Mouse (Mus musculus): ENCODE data around the gene Setd4.

Gene Setd4

GRCm38 (mm10) chr16:93592711-93593110 is 11.2 kb downstream of the Setd4 start:
- DNase-seq (ENCODE audit: low spot score in 2 of 2) = no peak

GRCm38 (mm10) chr16:93591450-93592430 is 12.1 kb downstream of the Setd4 start:
- no peak for DNase-seq (ENCODE audit: low spot score in 2 of 2)

- DNase-seq (ENCODE audit: low spot score in 2 of 2) = no peak
These were observed 12.9 kb downstream of the Setd4 start for GRCm38 (mm10) chr16:93590915-93591314.

- no peak for DNase-seq (ENCODE audit: low spot score in 2 of 2)
These were observed 15.6 kb downstream of the Setd4 start for GRCm38 (mm10) chr16:93588281-93588680.

- no peak for DNase-seq (ENCODE audit: low spot score in 2 of 2)
These were observed 17.5 kb downstream of the Setd4 start for GRCm38 (mm10) chr16:93586382-93586781.

GRCm38 (mm10) chr16:93585703-93586205 is 18.1 kb downstream of the Setd4 start:
- no peak for DNase-seq (ENCODE audit: low spot score in 2 of 2)

- DNase-seq (ENCODE audit: low spot score in 2 of 2) = no peak
These were observed 18.7 kb downstream of the Setd4 start for GRCm38 (mm10) chr16:93584976-93585702.

- DNase-seq (ENCODE audit: low spot score in 2 of 2) = no peak
These were observed 22.7 kb downstream of the Setd4 start for GRCm38 (mm10) chr16:93581125-93581524.

GRCm38 (mm10) chr16:93578346-93579005 is 25.4 kb downstream of the Setd4 start:
- no peak for DNase-seq (ENCODE audit: low spot score in 2 of 2)

- peak in 1 of 2 experiments; percentile 87 for DNase-seq (ENCODE audit: low spot score in 2 of 2)
These were observed 27.3 kb downstream of the Setd4 start for GRCm38 (mm10) chr16:93576412-93577082.

GRCm38 (mm10) chr16:93575574-93575973 is 28.3 kb downstream of the Setd4 start:
- no peak for DNase-seq (ENCODE audit: low spot score in 2 of 2)

GRCm38 (mm10) chr16:93574521-93575191 is 29.2 kb downstream of the Setd4 start:
- DNase-seq (ENCODE audit: low spot score in 2 of 2) = no peak

GRCm38 (mm10) chr16:93573434-93573833 is 30.4 kb downstream of the Setd4 start:
- DNase-seq (ENCODE audit: low spot score in 2 of 2) = no peak

- no peak for DNase-seq (ENCODE audit: low spot score in 2 of 2)
These were observed 31.5 kb downstream of the Setd4 start for GRCm38 (mm10) chr16:93572383-93572782.

GRCm38 (mm10) chr16:93558499-93558898 is 45.4 kb downstream of the Setd4 start:
- DNase-seq (ENCODE audit: low spot score in 2 of 2) = no peak

- no peak for DNase-seq (ENCODE audit: low spot score in 2 of 2)
These were observed 46.2 kb downstream of the Setd4 start for GRCm38 (mm10) chr16:93557646-93558045.

- DNase-seq (ENCODE audit: low spot score in 2 of 2) = no peak
These were observed 51.0 kb downstream of the Setd4 start for GRCm38 (mm10) chr16:93552686-93553513.

- DNase-seq (ENCODE audit: low spot score in 2 of 2) = no peak
These were observed 54.6 kb downstream of the Setd4 start for GRCm38 (mm10) chr16:93549287-93549686.

- DNase-seq (ENCODE audit: low spot score in 2 of 2) = no peak
These were observed 55.8 kb downstream of the Setd4 start for GRCm38 (mm10) chr16:93548045-93548444.

- no peak for DNase-seq (ENCODE audit: low spot score in 2 of 2)
These were observed 56.7 kb downstream of the Setd4 start for GRCm38 (mm10) chr16:93547122-93547521.

Measured in left cerebral cortex, adult 9 months (tissue).